Mouse (Mus musculus): ENCODE results near the gene March6.

DNA sequence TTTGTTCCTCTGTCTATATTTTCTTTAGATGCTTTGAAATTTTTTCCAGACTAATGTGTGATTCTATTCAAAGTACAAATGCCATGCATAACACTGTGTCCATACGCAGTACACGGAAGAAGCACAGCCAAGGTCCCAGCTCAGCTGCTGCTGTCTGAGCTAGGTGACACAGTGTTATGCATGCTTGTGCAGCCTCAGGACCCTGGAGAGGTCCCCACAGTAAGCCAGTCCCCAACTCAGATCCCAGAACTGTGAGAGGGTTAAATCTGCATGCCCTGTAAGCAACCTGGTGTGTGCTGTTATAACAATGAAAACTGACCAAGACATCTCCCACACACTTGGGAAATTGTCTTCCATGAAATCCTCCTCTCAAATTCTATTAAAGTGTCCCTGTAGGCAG lies 100.8 kb downstream of the March6 start:
- TF ChIP-seq CTCF (IDR thresholded peaks at IDR 0.05) (no peak), POLR2A (IDR thresholded peaks at IDR 0.05; ENCODE audit: insufficient read depth, low read depth, low read length) (no peak)

All from heart, adult 2 months (tissue).